Mouse (Mus musculus): ENCODE data around the gene Rilpl1. TPM values are rescaled to one million over a fixed set of nuclear protein-coding genes. Genes with fewer than 3 reads are reported as not detected.

Gene Rilpl1
- total RNA-seq, 2 experiments from 2014 or later: 2.2 TPM; not detected in 1

Other genes starting within 250 kb of the Rilpl1 start
- 19.5 and 24.7 TPM in 2 replicates for gene Mphosph9, start 203.4 kb downstream of the Rilpl1 start, total RNA-seq (2014; fragmentation: Nextera tagmentation)
- 24.7 and 36.7 TPM in 2 replicates for gene Mphosph9, start 203.4 kb downstream of the Rilpl1 start, total RNA-seq (2017)
- 9.2 and 13.2 TPM in 2 replicates for gene 2810006K23Rik, start 203.3 kb downstream of the Rilpl1 start, total RNA-seq (2014; fragmentation: Nextera tagmentation)
- gene 2810006K23Rik, start 203.3 kb downstream of the Rilpl1 start, total RNA-seq (2017): 16.6 and 18.7 TPM in 2 replicates
- 300 and 366 TPM in 2 replicates for gene Cdk2ap1, start 168.3 kb downstream of the Rilpl1 start, total RNA-seq (2014; fragmentation: Nextera tagmentation)
- 205 and 275 TPM in 2 replicates for gene Cdk2ap1, start 168.3 kb downstream of the Rilpl1 start, total RNA-seq (2017)
- gene Sbno1, start 105.4 kb downstream of the Rilpl1 start, total RNA-seq (2014; fragmentation: Nextera tagmentation): 131 and 149 TPM in 2 replicates
- gene Sbno1, start 105.4 kb downstream of the Rilpl1 start, total RNA-seq (2017): 255 and 297 TPM in 2 replicates
- 177 and 250 TPM in 2 replicates for gene Kmt5a, start 91.5 kb downstream of the Rilpl1 start, total RNA-seq (2014; fragmentation: Nextera tagmentation)
- gene Kmt5a, start 91.5 kb downstream of the Rilpl1 start, total RNA-seq (2017): 187 and 201 TPM in 2 replicates
- 16.1 and 18.0 TPM in 2 replicates for gene Rilpl2, start 53.0 kb downstream of the Rilpl1 start, total RNA-seq (2014; fragmentation: Nextera tagmentation)
- 13.8 and 19.0 TPM in 2 replicates for gene Rilpl2, start 53.0 kb downstream of the Rilpl1 start, total RNA-seq (2017)
- gene Snrnp35, start 48.3 kb downstream of the Rilpl1 start, total RNA-seq (2014; fragmentation: Nextera tagmentation): 6.1 and 9.4 TPM in 2 replicates
- gene Snrnp35, start 48.3 kb downstream of the Rilpl1 start, total RNA-seq (2017): 3.2 and 11.1 TPM in 2 replicates
- 300 and 349 TPM in 2 replicates for gene Tmed2, start 9.3 kb upstream of the Rilpl1 start, total RNA-seq (2014; fragmentation: Nextera tagmentation)
- 809 and 870 TPM in 2 replicates for gene Tmed2, start 9.3 kb upstream of the Rilpl1 start, total RNA-seq (2017)
- 27.4 and 28.9 TPM in 2 replicates for gene Ddx55, start 21.5 kb upstream of the Rilpl1 start, total RNA-seq (2014; fragmentation: Nextera tagmentation)
- gene Ddx55, start 21.5 kb upstream of the Rilpl1 start, total RNA-seq (2017): 24.3 and 27.6 TPM in 2 replicates
- gene Eif2b1, start 47.7 kb upstream of the Rilpl1 start, total RNA-seq (2014; fragmentation: Nextera tagmentation): 62.9 and 86.1 TPM in 2 replicates
- gene Eif2b1, start 47.7 kb upstream of the Rilpl1 start, total RNA-seq (2017): 56.2 and 57.5 TPM in 2 replicates
- gene Gtf2h3, start 47.7 kb upstream of the Rilpl1 start, total RNA-seq (2014; fragmentation: Nextera tagmentation): 43.2 and 61.5 TPM in 2 replicates
- 71.7 and 80.0 TPM in 2 replicates for gene Gtf2h3, start 47.7 kb upstream of the Rilpl1 start, total RNA-seq (2017)
- gene Atp6v0a2, start 97.2 kb upstream of the Rilpl1 start, total RNA-seq (2014; fragmentation: Nextera tagmentation): 25.7 and 28.3 TPM in 2 replicates
- 18.2 and 19.2 TPM in 2 replicates for gene Atp6v0a2, start 97.2 kb upstream of the Rilpl1 start, total RNA-seq (2017)
- not detected in 2 replicates for gene Dnah10, start 193.7 kb upstream of the Rilpl1 start, total RNA-seq (2014; fragmentation: Nextera tagmentation)
- not detected in 2 replicates for gene Dnah10, start 193.7 kb upstream of the Rilpl1 start, total RNA-seq (2017)

Measured in megakaryocyte-erythroid progenitor cell, adult 5-6 weeks (primary cell).